Mouse (Mus musculus): ENCODE measurements around the gene Rnf152. TPM values are rescaled to one million over a fixed set of nuclear protein-coding genes. Genes with fewer than 3 reads are reported as not detected.

Gene Rnf152
- polyA plus RNA-seq, 1 experiment from 2014 or later = 1.3 TPM

DNA sequence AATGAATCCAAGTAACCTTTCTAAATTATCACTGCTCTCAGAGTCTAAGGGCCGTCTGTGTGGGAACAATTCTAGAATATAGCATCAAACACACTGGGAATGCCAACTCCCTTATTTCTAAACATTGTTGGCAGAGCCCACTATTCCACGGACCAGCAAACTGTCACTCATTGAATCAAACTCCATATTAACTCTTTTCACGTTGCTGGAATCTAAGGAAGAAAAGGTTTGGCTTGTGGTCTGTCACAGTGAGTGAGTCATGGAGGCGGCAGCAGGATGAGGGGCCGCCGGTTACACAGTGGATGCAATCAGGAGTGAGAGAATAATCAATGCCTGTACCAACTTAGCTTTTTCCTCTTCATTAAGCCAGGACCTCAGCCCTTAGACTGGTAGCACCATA, 54.3 kb downstream of the Rnf152 start:
- no peaks in the 10 kb centered on the region for H3K9me3 ChIP-seq
- no peaks in the 10 kb centered on the region for H3K27me3 ChIP-seq
- no peak overlapping the region for H3K27ac ChIP-seq
- no peaks in the 10 kb centered on the region for H3K36me3 ChIP-seq
- no peak for ATAC-seq (ENCODE audit: borderline replicate concordance, extremely low read depth, low FRiP score, low TSS enrichment)
- H3K4me2 ChIP-seq = no peak overlapping the region
- H3K4me3 ChIP-seq = no peak overlapping the region
- WGBS = 65% methylated on average over 6 of the region's 6 CpGs
- H3K9ac ChIP-seq = no peak overlapping the region
- no peaks in the 10 kb centered on the region for H3K4me1 ChIP-seq

DNA sequence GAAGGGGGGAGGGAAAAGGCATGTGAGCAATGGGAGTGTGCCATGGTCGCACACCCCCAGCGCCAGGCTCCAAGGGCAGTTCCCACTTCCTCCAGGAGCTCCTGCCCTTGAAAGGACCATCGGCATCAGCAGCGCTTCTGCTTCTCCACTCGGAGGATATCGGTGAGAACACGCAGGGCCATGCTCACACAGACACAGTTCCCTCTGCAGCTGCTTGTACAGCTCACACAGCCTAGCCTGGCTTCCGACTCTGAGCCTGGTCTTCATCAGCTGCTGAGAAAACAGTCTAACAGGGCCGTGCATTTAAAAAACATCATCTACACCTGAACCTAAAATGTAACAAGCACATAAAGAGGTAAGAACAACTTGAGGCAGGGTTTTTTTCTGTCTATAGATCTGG, 54.7 kb downstream of the Rnf152 start:
- Histone ChIP-seq H3K4me1 (no peaks in the 10 kb centered on the region), H3K9ac (no peak overlapping the region), H3K9me3 (no peaks in the 10 kb centered on the region), H3K27me3 (no peaks in the 10 kb centered on the region), H3K36me3 (no peaks in the 10 kb centered on the region), H3K4me3 (no peak overlapping the region), H3K4me2 (no peak overlapping the region), H3K27ac (no peak overlapping the region)
- 80% methylated on average over 9 of the region's 9 CpGs for WGBS
- no peak for ATAC-seq (ENCODE audit: borderline replicate concordance, extremely low read depth, low FRiP score, low TSS enrichment)

DNA sequence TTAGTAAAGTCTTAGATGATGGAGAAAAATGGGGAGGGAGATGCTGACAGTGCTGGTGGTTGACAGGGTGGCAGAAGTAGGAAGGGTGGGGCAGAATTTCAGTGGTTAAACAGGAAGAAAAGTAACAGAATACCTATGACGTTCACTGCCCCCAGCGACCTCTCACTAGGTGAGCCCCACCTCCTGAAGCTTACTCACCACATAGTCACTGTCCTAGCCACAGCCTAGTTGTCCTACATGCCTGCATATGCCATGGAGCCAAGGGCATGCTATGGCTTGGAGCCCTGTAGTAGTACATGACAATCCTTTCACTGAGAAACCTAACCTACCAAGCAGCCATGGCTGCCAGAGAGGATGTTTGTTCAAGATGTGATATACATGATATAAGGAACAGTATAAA, 64.7 kb downstream of the Rnf152 start:
- no peak for ATAC-seq (ENCODE audit: borderline replicate concordance, extremely low read depth, low FRiP score, low TSS enrichment)
- no peaks in the 10 kb centered on the region for H3K27me3 ChIP-seq
- no peak overlapping the region for H3K4me3 ChIP-seq
- WGBS = 80% methylated on average over 2 of the region's 2 CpGs
- no peaks in the 10 kb centered on the region for H3K36me3 ChIP-seq
- no peak overlapping the region for H3K9ac ChIP-seq
- H3K4me1 ChIP-seq = no peaks in the 10 kb centered on the region
- H3K27ac ChIP-seq = no peak overlapping the region
- H3K9me3 ChIP-seq = no peaks in the 10 kb centered on the region
- H3K4me2 ChIP-seq = no peak overlapping the region

DNA sequence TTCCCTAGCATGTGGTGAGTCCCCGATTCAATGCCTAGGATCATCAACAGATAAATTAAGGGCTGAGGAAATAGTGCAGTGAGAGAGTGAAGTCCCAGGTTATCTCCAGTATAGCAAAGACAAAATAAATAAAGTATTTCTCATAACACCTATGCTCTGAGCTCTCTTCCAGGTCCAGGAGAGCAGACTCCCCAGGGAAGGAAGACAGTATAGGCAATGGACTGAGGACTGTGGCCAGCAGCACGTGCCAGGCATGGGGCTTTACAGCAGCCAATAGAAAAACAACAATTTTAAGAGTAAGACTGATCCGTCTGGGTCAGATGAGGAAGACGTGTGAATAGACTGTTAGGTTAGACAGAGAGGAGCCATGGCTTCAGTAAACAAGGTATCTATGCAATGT, 69.0 kb downstream of the Rnf152 start:
- no peak overlapping the region for H3K27ac ChIP-seq
- H3K4me2 ChIP-seq = no peak overlapping the region
- H3K4me1 ChIP-seq = no peaks in the 10 kb centered on the region
- H3K27me3 ChIP-seq = no peaks in the 10 kb centered on the region
- no peaks in the 10 kb centered on the region for H3K36me3 ChIP-seq
- ATAC-seq (ENCODE audit: borderline replicate concordance, extremely low read depth, low FRiP score, low TSS enrichment) = no peak
- H3K9ac ChIP-seq = no peak overlapping the region
- H3K9me3 ChIP-seq = no peaks in the 10 kb centered on the region
- H3K4me3 ChIP-seq = no peak overlapping the region
- 57% methylated on average over 4 of the region's 4 CpGs for WGBS

DNA sequence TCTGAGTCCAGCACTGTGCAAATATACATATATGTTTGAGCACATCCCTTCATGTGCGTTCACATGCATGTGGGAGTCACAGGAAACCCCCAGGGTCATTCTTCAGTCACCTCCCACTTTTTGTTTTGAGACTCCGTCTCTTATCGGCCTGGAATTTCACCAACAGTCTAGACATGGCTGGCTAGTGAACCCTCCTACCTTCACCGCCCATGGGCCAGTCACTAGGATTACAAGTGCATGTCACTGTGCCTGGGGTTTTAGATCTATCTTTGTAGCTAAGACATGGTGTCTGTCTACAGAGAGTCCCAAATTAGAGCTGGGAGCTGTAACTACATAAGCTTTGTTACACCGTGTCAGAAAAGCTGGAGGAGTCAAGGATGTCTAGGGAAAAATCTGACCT, 69.6 kb downstream of the Rnf152 start:
- Histone ChIP-seq H3K36me3 (no peaks in the 10 kb centered on the region), H3K27ac (no peak overlapping the region), H3K4me1 (0 out of 2 replicates have a peak, but pooled peaks cover 1% of the 10 kb centered on the region), H3K9me3 (no peaks in the 10 kb centered on the region), H3K27me3 (no peaks in the 10 kb centered on the region), H3K9ac (no peak overlapping the region), H3K4me3 (no peak overlapping the region), H3K4me2 (no peak overlapping the region)
- WGBS = 72% methylated on average over 5 of the region's 5 CpGs
- ATAC-seq (ENCODE audit: borderline replicate concordance, extremely low read depth, low FRiP score, low TSS enrichment) = no peak

DNA sequence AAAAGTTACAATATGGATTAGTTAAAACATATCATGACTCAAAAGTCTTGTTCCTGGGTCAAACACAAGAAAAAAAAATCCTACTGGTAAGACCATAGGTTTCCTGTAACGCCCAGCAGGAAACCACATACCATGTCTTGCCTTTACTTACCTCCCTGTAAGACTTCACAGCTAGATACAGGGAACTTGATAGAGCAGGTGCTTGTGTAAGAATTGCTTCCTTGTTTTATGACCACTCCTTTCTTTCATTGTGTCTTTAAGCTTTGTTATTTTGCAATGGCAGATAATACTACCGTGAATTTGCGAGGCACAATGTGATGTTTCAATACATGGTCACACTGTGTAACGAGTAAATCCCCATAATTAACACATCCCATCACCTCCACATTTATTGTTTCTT, 71.5 kb downstream of the Rnf152 start:
- Histone ChIP-seq H3K9me3 (no peaks in the 10 kb centered on the region), H3K4me2 (no peak overlapping the region), H3K27ac (no peak overlapping the region), H3K4me3 (no peak overlapping the region), H3K4me1 (0 out of 2 replicates have a peak, but pooled peaks cover 11% of the 10 kb centered on the region), H3K36me3 (no peaks in the 10 kb centered on the region), H3K27me3 (no peaks in the 10 kb centered on the region), H3K9ac (no peak overlapping the region)
- ATAC-seq (ENCODE audit: borderline replicate concordance, extremely low read depth, low FRiP score, low TSS enrichment) = no peak
- 91% methylated on average over 4 of the region's 4 CpGs for WGBS

DNA sequence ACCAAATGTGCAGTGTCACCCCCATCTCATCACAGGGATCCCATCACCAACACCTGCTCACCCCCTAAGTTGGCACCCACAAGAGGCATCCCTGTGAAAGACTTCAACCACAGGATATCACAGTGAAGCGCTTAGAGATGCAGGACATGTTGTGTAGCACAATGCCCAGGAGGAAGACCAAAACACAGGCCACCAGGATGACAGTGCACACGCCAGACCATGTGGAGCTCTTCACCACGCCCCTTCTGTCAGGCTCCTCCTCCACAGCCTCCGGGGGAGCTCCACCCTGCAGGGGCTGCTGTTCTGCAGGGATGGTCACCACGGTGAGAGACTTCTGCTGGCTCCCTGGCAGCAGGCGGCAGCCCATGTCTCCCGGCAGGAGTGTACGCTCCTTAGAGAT, 72.4 kb downstream of the Rnf152 start:
- no peaks in the 10 kb centered on the region for H3K9me3 ChIP-seq
- no peak overlapping the region for H3K27ac ChIP-seq
- no peak overlapping the region for H3K4me2 ChIP-seq
- no peak overlapping the region for H3K4me3 ChIP-seq
- no peak for ATAC-seq (ENCODE audit: borderline replicate concordance, extremely low read depth, low FRiP score, low TSS enrichment)
- WGBS = 71% methylated on average over 8 of the region's 8 CpGs
- no peaks in the 10 kb centered on the region for H3K36me3 ChIP-seq
- H3K27me3 ChIP-seq = no peaks in the 10 kb centered on the region
- H3K9ac ChIP-seq = no peak overlapping the region
- H3K4me1 ChIP-seq = 0 out of 2 replicates have a peak, but pooled peaks cover 11% of the 10 kb centered on the region

DNA sequence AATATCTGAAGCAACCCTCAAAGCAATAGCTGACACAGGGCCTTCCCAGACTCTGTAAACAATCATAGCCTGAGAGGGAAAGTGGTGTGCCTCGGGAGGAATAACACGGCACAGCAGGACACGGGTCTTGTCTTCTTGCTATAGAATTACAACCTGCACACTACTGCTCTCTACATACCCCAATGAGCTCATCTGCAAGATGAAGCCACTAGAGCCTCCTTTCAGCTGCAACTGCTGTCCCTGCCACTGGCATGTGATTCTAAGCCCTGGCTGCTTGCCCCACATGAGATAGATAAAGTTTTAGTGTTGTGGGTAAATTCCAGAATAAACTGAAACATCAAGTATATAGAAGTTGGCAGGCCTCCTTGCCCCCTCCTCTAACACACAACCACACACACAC, 75.2 kb downstream of the Rnf152 start:
- Histone ChIP-seq H3K27ac (no peak overlapping the region), H3K4me2 (no peak overlapping the region), H3K36me3 (no peaks in the 10 kb centered on the region), H3K4me3 (no peak overlapping the region), H3K9me3 (no peaks in the 10 kb centered on the region), H3K27me3 (no peaks in the 10 kb centered on the region), H3K4me1 (0 out of 2 replicates have a peak, but pooled peaks cover 11% of the 10 kb centered on the region), H3K9ac (no peak overlapping the region)
- WGBS = 28% methylated on average over 3 of the region's 3 CpGs
- ATAC-seq (ENCODE audit: borderline replicate concordance, extremely low read depth, low FRiP score, low TSS enrichment) = peak; percentile 72; the same call in 1 of the 2 replicates

DNA sequence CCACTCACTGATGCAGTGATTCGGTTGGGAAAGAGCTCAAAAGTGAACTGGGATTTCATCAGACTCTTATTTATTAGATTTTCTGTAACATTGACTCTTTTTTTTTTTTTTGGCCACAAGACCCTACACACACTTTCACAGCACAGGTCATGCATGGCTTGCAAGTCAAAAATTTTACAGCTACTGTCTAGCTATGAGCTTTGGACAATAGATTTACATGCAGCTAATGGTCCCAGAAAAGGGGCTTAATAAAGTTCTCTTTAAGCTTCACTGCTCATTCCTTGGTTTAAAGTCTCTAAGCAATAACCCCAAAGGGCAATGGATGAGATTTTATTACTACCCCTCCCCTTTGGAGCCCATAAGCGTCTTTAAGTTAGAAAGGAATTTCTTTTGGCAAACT, 76.3 kb downstream of the Rnf152 start:
- H3K27me3 ChIP-seq = no peaks in the 10 kb centered on the region
- no peak for ATAC-seq (ENCODE audit: borderline replicate concordance, extremely low read depth, low FRiP score, low TSS enrichment)
- H3K36me3 ChIP-seq = no peaks in the 10 kb centered on the region
- WGBS = 55% methylated on average over 2 of the region's 2 CpGs
- no peak overlapping the region for H3K4me2 ChIP-seq
- H3K9ac ChIP-seq = no peak overlapping the region
- no peaks in the 10 kb centered on the region for H3K9me3 ChIP-seq
- peak overlapping the region; percentile 5; the same call in 1 of the 2 replicates for H3K27ac ChIP-seq
- H3K4me1 ChIP-seq = 0 out of 2 replicates have a peak, but pooled peaks cover 11% of the 10 kb centered on the region
- no peak overlapping the region for H3K4me3 ChIP-seq

DNA sequence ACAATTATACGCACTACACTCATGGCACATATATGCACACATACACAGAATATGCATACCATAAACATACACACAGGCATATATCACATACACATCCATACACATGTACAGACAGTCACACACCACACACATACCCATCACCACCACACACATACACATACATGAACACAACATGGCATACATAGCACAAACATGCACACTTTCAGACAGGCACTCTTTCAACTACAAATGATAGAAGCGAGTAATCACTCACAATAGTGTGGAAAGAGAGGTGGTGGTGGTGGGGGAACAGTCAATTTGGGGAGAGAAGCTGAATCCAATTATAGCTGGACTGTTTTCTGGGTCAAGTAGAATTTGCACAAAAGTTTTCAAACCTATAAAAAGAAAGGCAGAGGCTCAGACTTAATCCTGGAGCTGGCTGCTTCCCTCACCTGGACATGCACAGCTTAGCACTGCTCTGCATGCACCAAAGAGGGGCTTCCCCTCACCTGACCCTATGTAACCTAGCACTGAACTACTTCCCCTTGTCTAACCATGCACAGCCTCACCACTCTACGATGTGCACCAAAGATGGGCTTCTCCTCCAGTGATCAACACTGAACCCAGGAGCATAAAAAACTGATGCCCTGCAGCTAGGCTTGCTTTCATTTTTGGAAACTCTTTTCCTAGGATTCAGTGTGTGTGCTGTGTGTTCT, 81.9 kb downstream of the Rnf152 start:
- no peak overlapping the region for H3K27ac ChIP-seq
- H3K9me3 ChIP-seq = no peaks in the 10 kb centered on the region
- no peak overlapping the region for H3K4me2 ChIP-seq
- H3K9ac ChIP-seq = no peak overlapping the region
- ATAC-seq (ENCODE audit: borderline replicate concordance, extremely low read depth, low FRiP score, low TSS enrichment) = no peak
- 87% methylated on average over 3 of the region's 3 CpGs for WGBS
- no peaks in the 10 kb centered on the region for H3K36me3 ChIP-seq
- H3K4me3 ChIP-seq = no peak overlapping the region
- H3K4me1 ChIP-seq = no peaks in the 10 kb centered on the region
- no peaks in the 10 kb centered on the region for H3K27me3 ChIP-seq

DNA sequence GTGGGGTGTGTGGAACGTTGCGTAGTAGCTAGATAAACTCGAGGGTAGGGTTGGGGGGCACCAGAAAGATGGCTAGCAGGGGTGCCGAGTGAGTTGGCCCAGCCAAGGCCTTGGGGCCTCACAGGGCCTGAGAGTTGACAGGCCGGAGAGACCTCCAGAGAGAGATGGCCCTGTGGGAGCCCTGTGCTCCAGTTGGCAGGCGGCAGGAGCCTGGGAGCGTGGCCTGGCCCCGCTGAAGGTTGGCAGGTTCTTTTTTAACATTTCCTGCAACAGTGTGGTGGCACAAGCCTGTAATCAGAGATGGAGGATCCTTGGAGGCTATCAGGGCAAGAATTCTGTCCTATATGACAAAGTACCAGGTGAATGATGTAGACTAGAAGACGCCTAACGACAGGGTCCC, 85.4 kb downstream of the Rnf152 start:
- Histone ChIP-seq H3K36me3 (no peaks in the 10 kb centered on the region), H3K27ac (no peak overlapping the region), H3K4me3 (no peak overlapping the region), H3K27me3 (no peaks in the 10 kb centered on the region), H3K9ac (no peak overlapping the region), H3K9me3 (no peaks in the 10 kb centered on the region), H3K4me1 (no peaks in the 10 kb centered on the region), H3K4me2 (no peak overlapping the region)
- no peak for ATAC-seq (ENCODE audit: borderline replicate concordance, extremely low read depth, low FRiP score, low TSS enrichment)
- WGBS = 84% methylated on average over 10 of the region's 10 CpGs

DNA sequence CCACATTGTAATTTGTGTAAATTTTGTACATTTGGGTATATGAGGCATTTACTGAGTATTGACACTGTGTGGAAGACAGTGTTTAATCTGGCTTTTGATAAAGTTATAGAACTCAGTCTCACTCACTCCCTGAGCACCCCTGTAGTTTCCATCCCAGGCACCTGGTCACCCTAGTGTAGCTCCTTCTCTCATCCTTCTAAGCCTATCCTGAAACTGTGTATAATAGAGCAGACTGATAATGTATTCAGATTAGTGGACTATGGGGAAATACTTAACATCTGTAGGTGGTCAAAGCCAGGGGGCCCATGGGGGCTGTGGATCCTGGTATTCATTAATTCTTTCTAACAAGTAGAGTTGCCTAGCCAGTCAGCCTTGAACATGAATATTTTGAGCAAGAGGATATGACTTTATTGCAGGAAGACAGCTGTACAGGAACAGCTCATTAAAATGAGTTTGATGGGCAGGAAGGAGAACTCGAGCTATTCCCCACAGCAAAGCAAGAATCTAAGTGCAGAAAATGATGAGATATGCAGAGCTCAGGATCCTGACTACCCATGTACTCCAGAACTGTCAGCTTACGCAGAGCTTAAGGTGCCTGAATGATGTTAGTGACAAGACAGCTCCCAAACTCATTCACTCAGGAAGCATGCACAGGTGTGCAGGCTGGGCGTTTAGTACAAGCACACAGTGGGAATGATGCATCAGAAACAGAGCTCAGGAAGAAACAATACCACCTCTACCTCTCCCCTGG, 93.1 kb downstream of the Rnf152 start:
- Histone ChIP-seq H3K27me3 (no peaks in the 10 kb centered on the region), H3K27ac (no peak overlapping the region), H3K4me1 (no peaks in the 10 kb centered on the region), H3K9ac (no peak overlapping the region), H3K4me2 (no peak overlapping the region), H3K9me3 (no peaks in the 10 kb centered on the region), H3K36me3 (no peaks in the 10 kb centered on the region), H3K4me3 (no peak overlapping the region)
- ATAC-seq (ENCODE audit: borderline replicate concordance, extremely low read depth, low FRiP score, low TSS enrichment) = no peak
- WGBS = 69% methylated on average over 3 of the region's 3 CpGs
